Mouse (Mus musculus) induced T-regulatory cell, adult 2 months (primary cell): ENCODE results near the gene Pkdcc.

ENCODE experiments used
- DNase-seq: peaks from one replicate; pipeline ENCODE4 v3.0.0-alpha.2; 2012; ENCODE audit warnings: low read depth

The Pkdcc gene

DNA sequence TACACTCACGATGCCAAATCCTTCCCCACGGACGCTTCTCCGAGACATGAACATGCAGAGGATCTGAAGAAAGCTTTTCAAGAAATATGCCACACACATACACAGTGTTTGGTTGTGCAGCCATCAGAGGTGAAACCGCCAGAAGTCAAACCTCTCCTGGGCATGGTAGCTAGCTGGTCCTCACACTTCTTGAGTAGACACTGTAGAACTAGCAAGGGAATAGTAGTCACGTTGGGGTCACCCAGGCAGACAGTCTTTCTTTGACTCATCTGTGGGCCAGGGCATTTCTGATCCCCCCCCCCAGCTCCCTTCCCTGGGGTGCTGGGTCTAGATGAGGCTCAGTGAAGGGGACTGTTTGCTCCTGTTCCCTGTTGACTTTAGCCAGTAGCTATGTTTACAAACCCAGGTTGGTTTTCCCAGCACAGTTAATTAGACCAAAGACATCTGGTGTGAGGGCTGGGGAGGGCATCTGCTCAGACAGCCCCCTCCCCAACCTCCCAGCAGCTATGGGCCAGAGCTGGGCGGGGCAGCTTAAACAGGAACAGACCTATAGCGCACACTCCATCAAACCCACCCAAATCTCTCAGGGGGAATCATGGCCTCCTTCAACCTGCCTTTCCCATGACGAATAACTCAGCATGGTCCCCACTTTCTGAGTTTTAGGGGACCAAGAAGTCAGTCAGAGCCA, 1.7 kb upstream of the Pkdcc start:
- no peak for DNase-seq

DNA sequence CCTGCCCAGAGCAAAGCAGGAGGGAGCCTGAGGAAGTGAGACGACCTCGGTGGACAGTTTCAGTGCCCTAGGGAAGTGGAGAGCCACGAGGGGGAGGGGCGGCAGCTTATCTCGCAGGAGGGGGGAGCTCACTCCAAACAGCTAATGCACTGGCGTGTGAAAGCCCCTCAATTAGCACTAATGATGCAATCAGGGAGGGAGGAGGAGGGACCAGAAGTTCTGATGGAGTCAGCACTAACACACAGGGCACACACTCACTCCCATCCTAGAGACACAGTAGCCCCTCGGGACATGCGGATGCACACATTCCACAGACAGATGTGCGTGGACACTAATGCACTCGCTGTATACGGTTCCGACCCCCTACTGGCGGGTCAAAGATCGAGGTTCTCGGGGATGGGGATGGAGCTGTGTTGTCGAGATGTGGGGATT, 915 bp upstream of the Pkdcc start:
- no peak for DNase-seq

DNA sequence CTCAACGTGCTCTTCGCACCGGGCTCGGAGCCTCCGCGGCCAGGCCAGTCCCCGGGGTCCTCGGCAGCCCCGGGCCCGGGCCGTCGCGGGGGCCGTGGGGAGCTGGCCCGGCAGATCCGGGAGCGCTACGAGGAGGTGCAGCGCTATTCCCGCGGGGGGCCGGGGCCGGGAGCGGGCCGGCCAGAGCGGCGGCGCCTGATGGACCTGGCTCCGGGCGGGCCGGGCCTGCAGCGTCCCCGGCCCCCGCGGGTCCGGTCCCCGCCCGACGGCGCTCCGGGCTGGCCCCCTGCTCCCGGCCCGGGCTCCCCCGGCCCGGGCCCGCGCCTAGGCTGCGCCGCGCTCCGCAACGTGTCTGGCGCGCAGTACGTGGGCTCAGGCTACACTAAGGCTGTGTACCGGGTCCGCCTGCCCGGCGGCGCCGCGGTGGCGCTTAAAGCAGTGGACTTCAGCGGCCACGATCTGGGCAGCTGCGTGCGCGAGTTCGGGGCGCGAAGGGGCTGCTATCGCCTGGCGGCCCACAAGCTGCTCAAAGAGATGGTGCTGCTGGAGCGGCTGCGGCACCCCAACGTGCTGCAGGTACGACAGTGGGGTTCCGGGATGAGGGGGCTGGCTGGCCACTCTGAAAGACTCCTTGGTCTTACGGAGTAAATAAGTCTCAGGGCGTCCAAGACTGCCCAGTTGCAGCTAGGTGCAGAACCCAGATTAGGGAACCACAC, 595 bp downstream of the Pkdcc start:
- peak; percentile 5 for DNase-seq

DNA sequence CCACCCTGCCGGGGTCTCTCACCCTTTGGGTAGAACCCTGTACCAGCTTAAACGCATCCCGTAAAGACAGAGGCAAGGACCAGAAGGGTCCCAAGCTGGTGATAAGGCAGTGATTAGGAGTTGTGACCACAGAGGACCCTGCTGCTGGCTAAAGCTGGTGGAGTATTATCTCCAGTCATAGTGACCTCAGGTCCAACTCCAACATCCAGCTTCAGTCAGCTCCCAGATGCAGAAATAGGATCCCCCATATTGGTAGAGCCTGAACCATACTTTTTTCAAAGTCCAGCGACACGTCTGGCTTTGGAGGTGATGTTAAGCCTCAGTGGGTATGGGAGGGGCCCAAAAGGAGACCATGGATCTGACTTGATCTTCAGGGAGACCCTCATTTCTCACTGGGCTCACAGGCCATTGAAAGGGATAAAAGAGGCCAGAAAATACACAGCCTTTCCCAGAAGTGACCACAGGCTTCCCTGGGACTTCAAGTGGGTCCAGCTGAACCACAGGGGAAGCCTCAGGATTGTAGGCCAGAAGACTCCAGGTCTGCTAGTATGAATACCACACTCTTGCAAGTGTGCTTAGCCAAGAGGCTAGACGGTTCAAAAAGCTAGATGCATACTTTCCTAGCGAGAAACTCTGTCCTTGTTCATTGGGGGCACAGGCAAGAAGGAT, 1.3 kb downstream of the Pkdcc start:
- no peak for DNase-seq

DNA sequence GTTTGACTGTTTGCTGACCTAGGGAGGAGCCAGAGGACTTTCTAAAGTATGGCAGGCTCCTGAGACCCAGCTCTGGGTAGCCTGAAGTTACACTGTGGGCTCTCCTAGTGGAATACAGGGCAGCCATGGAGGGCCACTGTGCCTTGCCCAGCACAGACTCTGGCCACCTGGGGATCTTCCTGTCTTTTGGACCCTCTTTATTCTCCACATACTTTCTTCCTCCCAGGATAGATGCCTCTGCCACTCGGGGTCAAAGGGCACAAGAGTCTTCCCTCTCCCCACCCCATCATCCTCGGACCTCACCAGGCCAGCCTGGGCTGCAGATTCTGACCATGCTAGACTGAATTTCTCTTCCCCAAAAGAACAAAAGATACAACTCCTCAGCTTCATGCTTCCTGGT, 3.1 kb downstream of the Pkdcc start:
- no peak for DNase-seq

DNA sequence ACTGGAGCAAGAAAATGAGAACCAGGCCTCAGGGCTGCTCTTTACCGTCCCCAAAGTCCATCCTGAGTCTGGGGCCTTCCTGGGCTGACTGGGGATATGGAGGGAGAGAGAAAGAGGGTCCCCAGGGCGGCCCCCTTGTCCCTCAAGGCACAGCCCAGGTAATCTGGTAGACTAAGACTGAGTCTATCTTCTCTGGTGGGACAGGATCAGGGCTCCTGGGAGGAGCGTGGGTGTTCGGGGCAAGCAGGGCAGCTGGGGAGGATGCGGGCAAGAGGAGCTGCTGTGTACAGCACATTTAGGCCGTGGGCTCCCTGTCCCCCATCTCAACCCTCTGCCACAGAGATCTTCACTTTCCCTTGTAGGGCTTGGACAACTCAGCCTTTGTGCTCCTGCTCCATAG, 3.6 kb downstream of the Pkdcc start:
- no peak for DNase-seq

DNA sequence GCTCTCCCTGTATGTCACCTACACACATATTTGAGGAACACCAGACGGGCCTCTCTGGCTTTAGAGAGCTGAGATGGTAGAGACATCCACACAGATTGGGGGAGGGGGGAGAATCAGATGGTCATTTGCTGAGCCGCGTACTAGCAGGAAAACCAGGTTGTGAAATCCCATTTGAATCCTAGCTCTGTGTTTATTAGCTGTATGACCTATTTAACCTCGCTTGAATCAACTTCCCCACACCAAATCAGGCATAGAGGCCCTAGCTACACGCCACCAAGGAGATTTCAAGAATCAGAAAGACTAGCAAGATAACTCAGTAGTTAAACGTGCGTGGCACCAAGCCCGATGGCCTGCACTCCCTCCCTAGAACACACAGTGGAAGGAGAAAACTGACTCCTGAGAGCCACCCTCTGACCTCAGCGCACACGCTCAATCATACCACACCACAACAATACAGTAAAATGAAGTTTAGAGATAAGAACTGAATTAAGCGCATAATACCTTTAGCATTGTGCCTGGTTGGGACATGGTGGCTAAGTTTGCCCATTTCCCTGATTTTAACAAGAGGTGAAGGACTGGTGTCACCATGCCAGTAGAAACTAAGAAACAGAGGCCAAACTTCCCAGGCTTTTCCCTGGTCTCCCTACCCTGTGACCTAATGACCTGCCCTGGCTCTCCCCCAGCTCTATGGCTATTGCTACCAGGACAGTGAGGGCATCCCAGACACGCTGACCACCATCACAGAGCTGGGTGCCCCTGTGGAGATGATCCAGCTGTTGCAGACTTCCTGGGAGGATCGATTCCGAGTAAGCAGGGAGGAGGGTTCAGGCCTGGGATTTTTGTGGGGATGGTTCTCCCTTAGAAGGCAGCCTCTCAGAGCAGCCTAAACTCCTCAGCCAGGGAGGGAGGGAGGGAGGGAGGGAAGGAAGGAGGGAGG, 4.5 kb downstream of the Pkdcc start:
- DNase-seq, result no peak

DNA sequence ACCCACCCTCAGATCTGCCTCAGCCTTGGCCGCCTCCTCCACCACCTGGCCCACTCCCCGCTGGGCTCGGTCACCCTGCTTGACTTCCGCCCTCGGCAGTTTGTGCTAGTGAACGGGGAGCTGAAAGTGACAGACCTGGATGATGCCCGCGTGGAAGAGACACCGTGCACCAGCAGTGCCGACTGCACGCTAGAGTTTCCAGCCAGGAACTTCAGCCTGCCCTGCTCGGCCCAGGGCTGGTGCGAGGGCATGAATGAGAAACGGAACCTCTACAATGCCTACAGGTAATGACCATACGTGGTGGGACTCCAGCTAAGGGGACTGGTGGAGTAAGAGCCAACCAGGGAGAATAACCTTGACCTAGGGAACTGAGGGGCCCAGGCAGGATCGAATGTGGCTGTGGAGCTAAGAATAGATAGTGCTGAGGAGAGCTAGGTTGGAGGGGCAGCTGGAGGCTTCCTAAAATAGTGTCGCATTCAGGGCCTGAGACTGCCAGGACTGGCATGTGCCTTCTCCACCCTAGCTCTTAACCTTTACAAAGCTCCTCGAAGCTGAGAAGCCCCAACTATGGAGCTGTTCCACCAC, 6.0 kb downstream of the Pkdcc start:
- no peak for DNase-seq

DNA sequence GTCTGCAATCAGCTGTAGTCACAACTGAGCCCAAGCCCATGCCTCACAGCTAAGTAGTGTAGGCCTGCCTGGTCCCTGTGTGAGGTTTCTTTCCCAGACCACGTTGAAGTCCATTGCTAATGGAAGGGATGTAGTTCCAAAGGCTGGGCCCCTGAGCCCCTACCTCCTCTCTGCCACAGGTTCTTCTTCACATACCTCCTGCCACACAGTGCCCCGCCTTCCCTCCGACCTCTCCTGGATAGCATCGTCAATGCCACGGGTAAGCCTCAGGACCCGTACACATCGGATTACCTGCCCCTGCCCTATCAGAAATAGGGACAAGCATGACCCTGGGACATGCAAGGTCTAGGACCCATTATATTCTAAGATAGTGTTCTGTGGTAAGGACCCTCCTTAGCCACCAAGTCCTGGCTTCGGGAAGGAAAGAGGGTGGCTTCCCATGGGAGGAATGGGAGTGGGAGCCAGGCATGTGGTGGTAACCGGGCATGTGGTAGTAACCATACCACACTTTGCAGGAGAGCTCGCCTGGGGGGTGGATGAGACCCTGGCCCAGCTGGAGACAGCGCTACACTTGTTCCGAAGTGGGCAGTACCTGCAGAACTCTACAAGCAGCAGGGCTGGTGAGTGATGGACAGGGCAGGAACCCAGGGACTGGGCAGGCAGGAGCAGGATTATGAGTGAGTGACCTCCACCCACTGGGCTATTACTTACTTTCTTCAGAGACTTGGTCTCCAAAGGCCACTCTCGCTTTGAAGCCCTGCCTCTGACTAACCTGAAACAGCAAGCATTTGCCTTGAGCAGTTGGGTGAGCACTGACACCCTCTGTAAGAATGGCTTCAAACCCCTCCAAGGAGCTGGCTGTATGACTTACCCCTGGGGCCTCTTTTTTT, 6.8 kb downstream of the Pkdcc start:
- no peak for DNase-seq

DNA sequence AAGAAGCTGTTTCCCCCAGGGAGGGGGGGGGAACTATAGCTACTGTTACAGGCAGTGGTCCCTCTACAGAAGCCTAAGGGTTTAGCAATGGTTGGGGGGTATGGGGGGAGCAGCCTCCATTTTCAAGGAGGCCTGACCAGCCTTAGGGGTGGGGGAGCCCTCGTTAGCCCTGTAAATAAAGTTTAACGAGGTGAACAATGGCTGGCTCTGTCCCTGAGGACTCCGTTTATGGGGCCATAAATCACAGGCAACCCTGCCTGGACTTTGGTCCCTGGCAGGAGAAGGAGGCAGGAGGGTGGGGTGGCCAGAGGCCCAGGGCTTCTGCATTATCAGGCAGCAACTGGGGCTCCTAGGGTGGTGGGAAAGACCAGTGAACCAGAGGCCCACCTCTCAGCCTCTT, 7.6 kb downstream of the Pkdcc start:
- no peak for DNase-seq

DNA sequence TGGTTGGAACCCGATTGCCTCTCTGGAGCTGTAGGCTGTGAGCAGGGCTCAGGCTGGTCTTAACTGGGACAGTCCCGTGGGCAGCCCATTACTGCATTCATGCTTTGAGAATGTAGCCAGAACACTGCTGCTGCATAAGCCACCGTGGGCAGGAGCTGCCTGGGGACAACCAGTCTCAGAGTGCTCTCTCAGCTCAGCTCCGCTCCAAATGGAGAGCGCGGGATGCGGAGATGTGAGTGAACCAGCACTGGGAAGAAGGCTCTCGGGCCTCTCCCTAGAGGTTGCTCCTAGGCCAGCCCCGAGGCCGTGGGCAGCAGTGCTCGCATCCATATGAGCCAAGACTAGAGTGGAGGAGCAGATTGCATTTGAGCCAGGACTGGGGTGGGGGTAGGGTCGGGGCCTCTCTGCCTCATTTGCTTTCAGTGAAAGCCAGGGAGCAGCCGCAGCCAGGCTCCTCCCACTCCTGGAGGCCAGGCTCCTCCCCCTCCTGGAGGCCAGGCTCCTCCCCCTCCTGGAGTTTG, 9.4 kb downstream of the Pkdcc start:
- no peak for DNase-seq

DNA sequence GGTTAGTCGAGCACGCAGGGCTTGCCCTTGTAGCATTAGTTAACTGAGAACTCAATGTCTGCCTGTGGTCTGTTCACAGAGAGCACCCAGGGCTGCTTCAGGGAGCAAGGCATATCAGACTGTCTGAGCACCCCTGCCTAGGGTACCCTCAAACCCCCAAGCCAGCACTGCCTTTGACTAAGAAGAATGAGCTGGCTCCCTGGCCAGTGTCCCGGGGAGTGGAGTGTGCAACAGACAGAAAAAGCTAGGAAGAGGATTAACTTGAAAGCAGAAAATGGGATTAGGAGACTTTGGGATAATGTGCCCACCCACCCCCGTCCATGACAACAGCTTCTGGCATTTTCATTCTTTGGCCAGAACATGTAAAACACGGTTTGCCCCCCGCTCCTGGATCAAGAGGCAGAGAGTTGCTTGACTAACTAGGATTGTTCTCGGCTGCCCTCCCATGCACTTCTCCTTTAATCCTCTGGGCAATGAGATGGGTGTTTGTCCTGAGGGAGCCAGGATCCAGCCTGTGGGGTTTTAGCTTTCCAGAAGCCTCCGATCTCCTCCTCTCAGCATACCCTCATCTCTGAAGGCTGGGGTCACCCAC, 11.4 kb downstream of the Pkdcc start:
- DNase-seq, result no peak

DNA sequence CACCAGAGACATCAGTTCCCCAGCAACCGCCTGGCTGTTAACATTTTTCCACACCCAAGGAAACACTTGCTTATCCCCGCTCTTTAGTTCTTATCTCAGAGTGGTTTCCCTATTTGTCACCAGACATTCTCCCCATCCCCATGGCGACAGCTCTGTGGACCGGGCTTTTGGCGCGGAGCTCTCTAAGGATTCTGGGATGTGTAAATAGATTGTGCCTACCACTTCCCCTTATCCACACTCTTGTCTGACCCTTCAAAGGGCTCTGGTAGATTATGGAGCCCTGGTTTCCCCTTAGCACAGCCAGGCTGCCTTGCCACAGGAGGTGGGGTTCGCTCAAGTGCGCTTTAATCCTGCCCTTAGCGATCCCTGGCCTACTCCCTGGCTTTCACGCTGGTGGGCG, 16.3 kb downstream of the Pkdcc start:
- DNase-seq, result no peak

DNA sequence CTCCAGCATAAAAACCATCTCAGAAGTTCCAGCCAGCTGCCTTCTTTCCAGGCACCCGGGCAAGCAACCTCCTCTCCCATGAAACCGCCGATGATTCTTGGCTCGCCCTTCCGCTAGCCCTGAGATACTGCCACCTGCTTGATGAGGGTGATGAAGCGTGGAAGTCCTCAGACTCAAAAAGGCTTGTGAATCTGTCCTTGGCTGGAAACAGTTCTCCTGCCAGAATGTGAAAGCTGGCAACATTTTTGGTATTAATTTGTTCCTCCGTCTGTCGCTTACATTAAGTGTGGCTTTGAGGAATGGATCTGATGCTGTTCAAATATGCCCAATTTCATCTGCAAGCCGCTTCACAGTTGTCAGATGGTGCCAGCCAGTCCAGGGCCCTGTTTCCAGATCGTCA, 20.1 kb downstream of the Pkdcc start:
- DNase-seq, result no peak

DNA sequence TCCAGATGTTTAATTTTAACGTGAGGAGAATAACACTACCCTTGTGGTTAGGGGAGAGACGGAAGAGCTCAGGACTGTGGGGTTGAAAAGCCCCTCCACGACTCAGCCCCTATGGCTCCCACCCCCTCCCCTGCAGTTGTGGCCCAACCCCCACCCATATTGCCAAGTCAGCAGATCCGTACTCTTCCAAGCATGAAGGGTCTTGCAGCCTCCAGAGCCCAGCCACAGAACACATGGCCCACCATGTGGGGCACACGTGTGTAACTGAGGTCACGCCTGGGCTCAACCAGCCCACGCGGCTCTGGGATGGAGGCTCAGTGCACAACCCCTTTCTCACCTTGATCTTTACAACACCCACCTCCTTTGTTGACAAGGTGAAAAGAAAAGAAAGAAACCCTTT, 21.1 kb downstream of the Pkdcc start:
- no peak for DNase-seq

DNA sequence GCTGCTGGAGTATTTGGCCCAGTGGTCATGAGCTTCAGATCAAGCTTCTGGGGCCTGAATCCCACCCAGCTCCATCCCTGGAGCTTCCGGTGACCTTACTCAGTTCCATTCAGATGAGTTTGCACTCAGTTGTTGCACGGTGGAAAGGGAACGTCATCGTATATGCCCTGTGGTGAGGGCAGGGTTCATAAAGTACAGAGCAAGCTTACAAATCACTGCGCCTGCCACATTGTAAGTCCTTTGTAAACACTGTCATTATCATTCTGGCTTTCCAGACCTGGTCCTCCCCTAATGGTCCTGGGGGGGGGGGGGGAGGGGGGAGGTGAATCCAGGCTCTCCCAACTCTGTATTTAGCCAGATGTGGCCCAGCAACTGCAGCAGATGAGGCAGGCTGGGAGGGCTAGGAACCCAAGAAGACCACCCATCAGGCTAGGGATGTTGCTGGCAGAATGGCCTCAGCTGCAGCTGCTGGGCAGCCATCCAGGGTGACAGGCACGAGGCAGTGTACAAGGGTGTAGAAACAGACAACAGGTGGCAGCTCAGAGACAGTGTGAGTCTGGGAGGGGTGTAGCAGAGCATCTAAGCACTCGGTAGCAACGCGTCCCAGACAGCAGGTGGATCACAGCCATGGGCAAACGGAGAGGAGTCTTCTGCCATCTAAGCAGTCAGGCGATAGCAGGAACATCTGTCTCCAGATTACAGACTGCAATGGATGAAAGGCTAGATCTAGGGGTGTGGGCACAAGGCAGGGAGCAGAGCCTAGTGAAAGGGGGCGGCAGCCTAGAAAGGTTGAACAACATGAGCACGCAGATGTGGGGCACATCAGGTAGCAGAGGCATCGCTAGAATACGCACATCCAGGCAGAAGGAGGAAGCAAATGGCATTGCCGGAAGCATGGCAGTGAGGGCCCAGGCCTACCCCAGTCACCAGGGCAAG, 23.3 kb downstream of the Pkdcc start:
- no peak for DNase-seq

DNA sequence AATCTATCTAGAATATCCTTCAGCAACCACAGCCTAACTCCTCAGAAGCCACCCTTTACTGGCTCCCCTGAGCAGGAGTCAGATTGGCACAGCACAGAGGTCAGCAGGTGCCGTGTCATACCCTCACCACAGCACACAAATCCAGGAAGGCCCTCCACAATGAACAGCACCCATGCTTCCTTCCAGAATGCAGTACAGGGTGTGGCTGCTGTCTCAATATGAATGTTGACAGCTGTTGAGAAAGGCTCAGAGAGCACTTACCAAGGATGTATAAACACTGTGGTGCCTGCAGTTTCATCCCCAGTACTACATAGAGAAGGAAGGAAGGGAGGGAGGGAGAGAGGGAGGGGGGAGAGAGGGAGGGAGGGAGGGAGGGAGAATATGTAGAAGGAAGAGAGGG, 29.4 kb downstream of the Pkdcc start:
- no peak for DNase-seq

DNA sequence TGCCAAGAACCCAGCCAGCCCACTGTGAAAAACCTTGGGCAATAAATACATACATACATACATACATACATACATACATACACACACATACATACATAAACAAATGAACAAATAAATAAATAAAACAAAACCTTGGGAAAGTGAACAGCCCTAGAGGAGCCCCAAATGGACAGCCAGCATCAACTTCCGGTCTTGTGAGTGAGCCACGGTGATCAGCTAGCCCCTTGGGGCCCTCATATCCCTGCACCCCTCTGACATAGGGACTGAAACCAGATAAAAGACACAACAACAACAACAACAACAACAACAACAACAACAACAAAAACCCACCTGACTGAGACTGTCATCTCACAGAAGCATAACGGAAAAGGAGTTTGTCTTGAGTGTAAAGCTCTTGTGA, 30.4 kb downstream of the Pkdcc start:
- DNase-seq, result no peak

DNA sequence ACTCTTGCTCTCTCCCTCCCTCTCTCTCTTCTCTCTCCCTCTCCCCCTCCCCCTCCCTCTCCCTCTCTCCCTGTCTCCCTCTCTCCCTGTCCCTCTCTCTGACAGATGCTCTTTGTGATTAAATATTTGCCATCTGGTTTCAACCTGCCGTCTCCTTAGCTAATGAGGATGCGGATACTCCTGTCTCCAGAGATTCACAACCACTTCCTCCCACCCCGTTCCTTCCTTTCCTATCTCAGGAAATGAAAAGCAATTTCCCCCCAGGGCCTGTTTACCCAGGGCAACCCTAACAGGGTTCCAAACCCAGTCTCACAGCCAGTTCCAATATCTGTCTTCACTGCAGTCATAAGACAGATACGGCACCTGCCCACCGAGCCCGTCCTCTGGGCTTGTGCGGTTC, 31.0 kb downstream of the Pkdcc start:
- no peak for DNase-seq
